Mouse (Mus musculus): ENCODE data around the gene Gstm6. TPM values are rescaled to one million over a fixed set of nuclear protein-coding genes. Genes with fewer than 3 reads are reported as not detected.
"Not testable (repeated sequence)": the region's sequence is repeated elsewhere in the genome, so short reads cannot be mapped to it uniquely, and the experiment has no call there.

Gstm6 gene
- polyA plus RNA-seq, 1 experiment from 2014 or later = 11.7 TPM

DNA sequence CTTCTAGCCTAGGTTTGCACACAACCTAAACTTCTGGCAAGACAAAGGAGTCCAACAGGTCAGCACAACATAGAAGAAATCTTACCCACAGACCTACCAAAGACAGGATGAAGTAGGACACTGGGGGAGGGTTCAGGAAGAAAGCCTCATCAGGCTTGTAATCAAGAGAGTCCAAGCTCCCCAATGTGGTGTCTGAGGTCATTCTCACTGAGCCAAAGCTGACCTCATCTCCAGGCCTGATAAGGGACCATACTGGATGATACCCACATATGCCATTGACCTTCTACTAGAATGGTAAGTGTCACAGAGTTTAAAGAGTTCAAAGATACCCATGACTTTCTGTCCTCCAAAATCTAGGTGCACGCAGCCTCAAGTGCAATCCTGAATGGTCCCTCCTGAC, 30.7 kb upstream of the Gstm6 start:
- WGBS (ENCODE audit: insufficient replicate concordance) = 76% methylated on average over 1 of the region's 1 CpGs

DNA sequence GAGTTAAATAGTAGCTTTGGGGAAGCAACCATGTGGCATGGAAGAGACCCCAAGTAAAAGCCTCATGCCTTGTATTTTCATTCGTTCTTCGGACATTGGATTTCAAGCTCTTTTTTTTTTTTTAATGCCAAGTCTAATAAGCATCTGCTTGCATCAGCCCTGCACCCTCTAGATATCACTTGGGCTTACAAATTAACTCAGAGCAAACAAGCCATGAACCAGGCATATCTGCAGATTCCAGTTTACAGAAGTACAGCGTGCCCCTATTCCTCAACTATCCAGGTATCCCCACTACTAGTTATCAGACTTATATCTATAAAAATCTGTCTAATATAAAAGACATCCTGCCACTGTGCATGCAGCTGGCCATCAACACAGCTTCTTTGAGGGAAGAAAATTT, 28.5 kb upstream of the Gstm6 start:
- H3K9me3 ChIP-seq (replicated peaks; ENCODE audit: control insufficient read depth, low read length) = no peaks in the 10 kb centered on the region
- H3K4me1 ChIP-seq (ENCODE audit: control insufficient read depth, insufficient read depth, low read length) = no peaks in the 10 kb centered on the region
- H3K4me3 ChIP-seq (ENCODE audit: low read depth, low read length) = no peak overlapping the region
- peaks cover 2% of the 10 kb centered on the region; the same call in 1 of the 2 replicates for H3K27me3 ChIP-seq (ENCODE audit: control insufficient read depth, insufficient read depth, low read length)
- no peak for ATAC-seq (replicated peaks; ENCODE audit: insufficient number of reproducible peaks, low FRiP score, low TSS enrichment)
- 86% methylated on average over 3 of the region's 3 CpGs for WGBS (ENCODE audit: insufficient replicate concordance)
- no peaks in the 10 kb centered on the region for H3K36me3 ChIP-seq (ENCODE audit: control insufficient read depth, insufficient read depth, low read length)
- no peak overlapping the region for H3K27ac ChIP-seq (ENCODE audit: low read depth, low read length)
- no peak overlapping the region for H3K9ac ChIP-seq (ENCODE audit: low read depth, low read length)
- no peak overlapping the region for H3K4me2 ChIP-seq

More for the DNA sequence above, 30.7 kb upstream of the Gstm6 start:
- Histone ChIP-seq H3K4me1 (ENCODE audit: control insufficient read depth, insufficient read depth, low read length) (peaks cover 5% of the 10 kb centered on the region), H3K9ac (ENCODE audit: low read depth, low read length) (no peak overlapping the region), H3K27me3 (ENCODE audit: control insufficient read depth, insufficient read depth, low read length) (no peaks in the 10 kb centered on the region; the same call in 1 of the 2 replicates), H3K4me3 (ENCODE audit: low read depth, low read length) (no peak overlapping the region), H3K27ac (ENCODE audit: low read depth, low read length) (no peak overlapping the region), H3K4me2 (no peak overlapping the region), H3K36me3 (ENCODE audit: control insufficient read depth, insufficient read depth, low read length) (no peaks in the 10 kb centered on the region), H3K9me3 (replicated peaks; ENCODE audit: control insufficient read depth, low read length) (no peaks in the 10 kb centered on the region)
- ATAC-seq (replicated peaks; ENCODE audit: insufficient number of reproducible peaks, low FRiP score, low TSS enrichment) = no peak

DNA sequence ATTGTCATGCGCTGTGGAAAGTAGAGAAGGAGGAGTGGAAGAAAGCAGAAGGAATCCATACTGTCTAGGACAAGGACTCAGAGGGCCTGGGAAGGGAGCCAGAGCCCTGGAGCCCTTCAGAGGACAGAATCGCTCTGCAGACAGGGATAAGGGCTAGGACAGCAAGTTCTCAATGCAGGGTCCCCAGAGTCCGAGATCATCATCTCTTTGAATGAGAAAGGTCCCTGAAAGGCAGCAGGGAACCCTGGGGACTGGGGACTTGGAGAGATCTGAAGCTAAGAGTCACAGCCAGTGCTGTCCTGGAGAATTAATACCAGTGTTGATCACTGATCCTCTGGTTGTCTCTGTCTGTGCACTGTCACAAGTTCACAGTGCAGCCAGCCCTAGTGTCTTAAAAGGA, 27.6 kb upstream of the Gstm6 start:
- WGBS (ENCODE audit: insufficient replicate concordance) = 39% methylated on average over 3 of the region's 3 CpGs
- H3K9me3 ChIP-seq (replicated peaks; ENCODE audit: control insufficient read depth, low read length); H3K9ac ChIP-seq (ENCODE audit: low read depth, low read length); H3K27ac ChIP-seq (ENCODE audit: low read depth, low read length); ATAC-seq (replicated peaks; ENCODE audit: insufficient number of reproducible peaks, low FRiP score, low TSS enrichment); H3K27me3 ChIP-seq (ENCODE audit: control insufficient read depth, insufficient read depth, low read length); H3K4me2 ChIP-seq; H3K36me3 ChIP-seq (ENCODE audit: control insufficient read depth, insufficient read depth, low read length); H3K4me3 ChIP-seq (ENCODE audit: low read depth, low read length); H3K4me1 ChIP-seq (ENCODE audit: control insufficient read depth, insufficient read depth, low read length): not testable (repeated sequence)

DNA sequence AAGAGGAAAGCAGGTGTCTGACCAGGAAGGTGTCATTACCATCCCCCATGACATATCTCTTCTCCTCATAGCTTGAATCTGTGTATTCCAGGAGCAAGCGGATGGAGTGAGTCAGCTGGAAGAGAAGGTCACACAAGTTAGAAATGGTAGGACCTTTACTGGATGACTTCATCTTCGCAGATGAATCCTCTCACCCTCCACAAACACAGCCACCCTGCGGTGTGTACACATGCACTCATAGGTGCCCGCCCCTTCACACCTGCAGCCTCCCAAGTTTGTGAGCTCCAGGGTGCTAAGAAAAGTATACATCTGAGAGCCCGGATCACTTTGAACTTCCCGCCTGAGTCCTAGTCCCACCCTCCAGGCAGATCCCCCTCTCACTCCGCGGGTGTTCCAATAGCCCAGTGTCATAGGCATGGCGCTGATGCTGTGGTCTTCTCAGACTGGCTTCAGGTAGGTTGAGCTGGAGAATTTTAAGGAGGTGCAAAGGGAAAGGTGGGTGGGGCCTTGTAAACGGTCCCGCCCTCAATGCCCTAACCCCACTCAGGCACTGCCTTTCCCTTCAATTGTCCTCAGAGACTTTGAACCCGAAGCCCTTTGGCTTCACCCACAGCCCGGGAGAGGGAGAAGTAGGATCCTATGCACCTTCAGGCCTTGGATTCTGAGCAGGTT, 25.3 kb upstream of the Gstm6 start, which contains the start of gene Gstm3:
Gstm3 (minus strand) TSS at position 560 of the 672 bp plus-strand sequence.
- Histone ChIP-seq H3K9ac (ENCODE audit: low read depth, low read length) (no peak within 1 kb of the TSS), H3K4me3 (ENCODE audit: low read depth, low read length) (no peak within 1 kb of the TSS), H3K36me3 (ENCODE audit: control insufficient read depth, insufficient read depth, low read length) (no peaks in the 10 kb centered on the region), H3K27ac (ENCODE audit: low read depth, low read length) (no peak within 1 kb of the TSS), H3K27me3 (ENCODE audit: control insufficient read depth, insufficient read depth, low read length) (peaks cover 2% of the 10 kb centered on the region; the same call in 1 of the 2 replicates), H3K9me3 (replicated peaks; ENCODE audit: control insufficient read depth, low read length) (no peaks in the 10 kb centered on the region), H3K4me1 (ENCODE audit: control insufficient read depth, insufficient read depth, low read length) (peaks cover 4% of the 10 kb centered on the region; the same call in 1 of the 2 replicates), H3K4me2 (no peak within 1 kb of the TSS)
- WGBS (ENCODE audit: insufficient replicate concordance) = 45% methylated on average over 13 of the region's 13 CpGs
- no peak for ATAC-seq (replicated peaks; ENCODE audit: insufficient number of reproducible peaks, low FRiP score, low TSS enrichment)

DNA sequence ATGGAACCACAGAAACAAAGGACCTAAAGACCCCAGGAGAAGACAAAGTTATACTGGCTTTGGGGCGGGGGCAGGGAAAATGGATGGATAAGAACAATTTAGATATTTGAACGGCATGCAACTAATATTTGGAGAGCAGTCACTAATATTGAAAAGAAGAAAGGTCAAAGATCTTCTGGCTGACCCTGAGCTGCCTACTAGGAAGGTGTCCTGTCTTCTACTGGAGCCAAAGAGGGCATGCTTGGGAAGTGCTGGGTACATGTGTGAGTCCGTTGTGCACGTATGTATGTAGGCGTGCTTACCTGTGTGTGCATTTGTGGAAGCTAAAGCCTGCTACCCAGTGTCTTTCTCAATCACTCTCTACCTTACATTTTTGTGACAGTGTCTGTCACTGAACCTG, 23.1 kb upstream of the Gstm6 start:
- 88% methylated on average over 5 of the region's 5 CpGs for WGBS (ENCODE audit: insufficient replicate concordance)
- peaks cover 4% of the 10 kb centered on the region; the same call in 1 of the 2 replicates for H3K4me1 ChIP-seq (ENCODE audit: control insufficient read depth, insufficient read depth, low read length)
- no peak for ATAC-seq (replicated peaks; ENCODE audit: insufficient number of reproducible peaks, low FRiP score, low TSS enrichment)
- H3K27me3 ChIP-seq (ENCODE audit: control insufficient read depth, insufficient read depth, low read length) = peaks cover 2% of the 10 kb centered on the region; the same call in 1 of the 2 replicates
- H3K27ac ChIP-seq (ENCODE audit: low read depth, low read length) = no peak overlapping the region
- no peaks in the 10 kb centered on the region for H3K9me3 ChIP-seq (replicated peaks; ENCODE audit: control insufficient read depth, low read length)
- H3K9ac ChIP-seq (ENCODE audit: low read depth, low read length) = no peak overlapping the region
- no peak overlapping the region for H3K4me3 ChIP-seq (ENCODE audit: low read depth, low read length)
- H3K4me2 ChIP-seq = no peak overlapping the region
- no peaks in the 10 kb centered on the region for H3K36me3 ChIP-seq (ENCODE audit: control insufficient read depth, insufficient read depth, low read length)

DNA sequence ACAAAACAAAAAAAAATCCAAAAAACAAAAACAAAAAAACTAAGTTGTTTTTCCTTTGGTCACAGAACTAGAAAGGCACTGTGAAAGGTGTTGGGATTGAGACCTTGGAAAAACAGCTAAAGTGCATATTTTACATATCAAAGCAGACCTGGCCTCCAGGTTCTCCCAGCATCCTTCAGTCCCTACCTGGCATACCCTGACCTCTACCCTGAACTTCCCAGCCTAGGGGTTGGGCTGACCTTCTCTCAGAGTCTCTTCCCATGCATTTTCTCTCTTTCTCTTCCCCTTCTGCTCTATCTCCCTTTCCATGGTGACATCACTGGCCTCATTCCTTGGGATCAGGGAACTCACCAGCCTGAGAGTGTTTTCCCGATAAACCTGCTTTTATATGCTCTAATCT, 22.0 kb upstream of the Gstm6 start:
- H3K36me3 ChIP-seq (ENCODE audit: control insufficient read depth, insufficient read depth, low read length) = no peaks in the 10 kb centered on the region
- peaks cover 2% of the 10 kb centered on the region; the same call in 1 of the 2 replicates for H3K27me3 ChIP-seq (ENCODE audit: control insufficient read depth, insufficient read depth, low read length)
- H3K4me2 ChIP-seq = no peak overlapping the region
- H3K4me3 ChIP-seq (ENCODE audit: low read depth, low read length) = no peak overlapping the region
- WGBS (ENCODE audit: insufficient replicate concordance) = 38% methylated on average over 1 of the region's 1 CpGs
- H3K27ac ChIP-seq (ENCODE audit: low read depth, low read length) = no peak overlapping the region
- no peak overlapping the region for H3K9ac ChIP-seq (ENCODE audit: low read depth, low read length)
- no peak for ATAC-seq (replicated peaks; ENCODE audit: insufficient number of reproducible peaks, low FRiP score, low TSS enrichment)
- H3K9me3 ChIP-seq (replicated peaks; ENCODE audit: control insufficient read depth, low read length) = no peaks in the 10 kb centered on the region
- peaks cover 4% of the 10 kb centered on the region; the same call in 1 of the 2 replicates for H3K4me1 ChIP-seq (ENCODE audit: control insufficient read depth, insufficient read depth, low read length)

DNA sequence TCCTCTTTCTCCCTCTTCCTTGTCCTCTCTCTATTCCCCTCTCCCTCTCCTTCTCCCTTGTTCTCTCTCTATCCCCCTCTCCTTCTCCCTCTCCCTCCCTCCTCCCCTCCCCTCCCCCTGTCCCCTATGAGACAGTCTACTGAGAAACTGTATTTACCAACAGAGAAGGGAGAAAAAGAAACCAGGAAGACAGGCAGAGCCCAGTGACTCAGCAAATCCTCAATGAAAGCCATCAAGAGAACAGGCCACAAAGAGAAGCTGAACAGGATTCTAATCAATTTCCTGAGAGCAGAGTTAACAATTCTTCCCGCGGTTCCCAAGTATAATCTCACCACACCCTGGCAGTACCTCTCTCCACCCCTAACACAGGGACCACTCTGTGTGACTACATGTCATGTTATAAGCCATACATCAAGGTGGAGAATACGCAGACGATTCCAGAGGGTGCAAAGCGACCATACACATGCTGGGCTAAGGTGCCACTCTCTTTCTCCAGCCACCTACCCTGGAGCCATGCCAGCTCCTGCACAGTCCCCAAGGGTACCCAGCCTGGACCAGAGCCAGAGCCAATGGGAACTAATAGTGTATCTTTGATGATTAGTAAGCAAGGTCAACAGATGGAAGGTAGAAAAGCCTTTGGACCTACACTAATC, 21.2 kb upstream of the Gstm6 start:
- 57% methylated on average over 5 of the region's 5 CpGs for WGBS (ENCODE audit: insufficient replicate concordance)
- no peak for ATAC-seq (replicated peaks; ENCODE audit: insufficient number of reproducible peaks, low FRiP score, low TSS enrichment)
- Histone ChIP-seq H3K27me3 (ENCODE audit: control insufficient read depth, insufficient read depth, low read length) (peaks cover 2% of the 10 kb centered on the region; the same call in 1 of the 2 replicates), H3K4me2 (no peak overlapping the region), H3K4me3 (ENCODE audit: low read depth, low read length) (no peak overlapping the region), H3K4me1 (ENCODE audit: control insufficient read depth, insufficient read depth, low read length) (peaks cover 4% of the 10 kb centered on the region; the same call in 1 of the 2 replicates), H3K27ac (ENCODE audit: low read depth, low read length) (no peak overlapping the region), H3K9me3 (replicated peaks; ENCODE audit: control insufficient read depth, low read length) (no peaks in the 10 kb centered on the region), H3K36me3 (ENCODE audit: control insufficient read depth, insufficient read depth, low read length) (no peaks in the 10 kb centered on the region), H3K9ac (ENCODE audit: low read depth, low read length) (no peak overlapping the region; the same call in 1 of the 2 replicates)

DNA sequence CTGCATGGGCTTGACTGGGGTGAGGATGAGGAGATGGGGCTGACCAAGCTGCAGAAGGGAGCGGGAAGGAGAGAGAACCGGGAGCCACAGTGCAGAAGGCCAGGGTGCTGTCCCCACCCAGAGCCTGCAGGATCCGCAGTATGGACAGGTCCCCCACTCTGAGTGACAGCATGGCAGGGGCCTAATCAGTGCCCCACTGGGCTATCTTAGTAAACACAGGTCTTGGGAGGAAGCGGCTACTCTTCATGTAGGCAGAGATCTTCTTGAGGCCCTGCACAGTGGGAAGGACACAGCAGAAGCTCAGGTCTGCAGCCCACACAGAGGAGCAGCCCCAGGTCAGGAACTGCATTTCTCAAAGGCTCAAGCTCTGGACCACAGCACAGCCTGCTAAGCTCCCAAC, 20.5 kb upstream of the Gstm6 start:
- WGBS (ENCODE audit: insufficient replicate concordance) = 65% methylated on average over 4 of the region's 4 CpGs
- Histone ChIP-seq H3K27ac (ENCODE audit: low read depth, low read length) (no peak overlapping the region), H3K27me3 (ENCODE audit: control insufficient read depth, insufficient read depth, low read length) (peaks cover 2% of the 10 kb centered on the region; the same call in 1 of the 2 replicates), H3K36me3 (ENCODE audit: control insufficient read depth, insufficient read depth, low read length) (no peaks in the 10 kb centered on the region), H3K4me1 (ENCODE audit: control insufficient read depth, insufficient read depth, low read length) (peaks cover 4% of the 10 kb centered on the region; the same call in 1 of the 2 replicates), H3K9me3 (replicated peaks; ENCODE audit: control insufficient read depth, low read length) (no peaks in the 10 kb centered on the region), H3K4me2 (no peak overlapping the region), H3K9ac (ENCODE audit: low read depth, low read length) (no peak overlapping the region), H3K4me3 (ENCODE audit: low read depth, low read length) (no peak overlapping the region)
- no peak; the same call in 1 of the 2 replicates for ATAC-seq (replicated peaks; ENCODE audit: insufficient number of reproducible peaks, low FRiP score, low TSS enrichment)

Measured in heart, embryonic 11.5 days (tissue).